In the genomic region with DNA sequence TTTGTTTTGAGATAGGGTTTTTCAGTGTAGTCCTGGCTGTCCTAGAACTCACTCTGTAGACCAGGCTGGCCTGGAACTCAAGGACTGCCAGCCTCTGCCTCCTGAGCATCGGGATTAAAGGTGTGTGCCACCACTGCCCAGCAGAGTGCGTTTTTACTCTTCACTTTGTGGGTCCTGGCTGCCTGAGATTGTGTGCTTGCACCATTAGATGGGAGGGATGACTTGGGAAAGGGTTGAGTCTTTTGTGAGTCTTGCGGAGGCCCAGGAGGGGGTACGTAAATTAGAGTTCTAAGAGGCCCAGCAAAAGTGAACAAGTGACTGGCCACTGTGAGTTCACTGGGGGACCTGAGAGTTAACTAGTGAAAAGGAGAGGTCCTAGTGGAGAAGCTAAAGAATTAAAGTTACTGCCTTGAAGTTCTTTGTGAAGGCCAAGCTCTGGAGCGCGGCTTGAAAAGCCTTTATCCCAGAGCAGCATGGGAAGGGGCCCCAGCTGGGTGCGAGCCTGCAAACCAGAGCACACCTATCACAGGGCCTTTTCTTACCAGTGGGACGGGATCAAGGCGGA, we compare ENCODE assay signal across 8 mouse cellular contexts. TPM values are rescaled to one million over a fixed set of nuclear protein-coding genes. Genes with fewer than 3 reads are reported as not detected.
DNase-seq lines count a peak whose midpoint lies in the region; ATAC-seq and TF ChIP-seq lines count a peak whose summit lies in the region.

No protein-coding gene starts in this region.

- peak; percentile 5 for TF ChIP-seq POLR2A in kidney, adult 2 months (IDR thresholded peaks at IDR 0.05; ENCODE audit: low read depth, low read length)
- peak; percentile 26 to 61; a peak in 2 of 4 replicates for TF ChIP-seq POLR2A in MEL (IDR thresholded peaks at IDR 0.05; ENCODE audit: control insufficient read depth in 1 of 2, insufficient read depth in 1 of 2, low read depth in 1 of 2, low read length in 2 of 2, poor library complexity in 1 of 2)

- H3K9me3 ChIP-seq in MEL (replicated peaks; ENCODE audit: insufficient read depth, low read length): no peaks in the 10 kb centered on the region
- no peaks in the 10 kb centered on the region for H3K9me3 ChIP-seq in forebrain, embryonic 14.5 days (replicated peaks; ENCODE audit: control insufficient read depth, low read length)
- no peaks in the 10 kb centered on the region for H3K9me3 ChIP-seq in liver, embryonic 15.5 days (replicated peaks)

- TF ChIP-seq EP300 in MEL (IDR thresholded peaks at IDR 0.05; ENCODE audit: low read depth in 1 of 2, low read length in 2 of 2): peak in 1 of 2 experiments; percentile 60; a peak in 3 of 4 replicates

- no peak for TF ChIP-seq CTCF in kidney, adult 2 months (conservative IDR thresholded peaks at IDR 0.05; ENCODE audit: insufficient read depth, insufficient read length, low read depth, low read length)
- TF ChIP-seq CTCF in MEL (IDR thresholded peaks at IDR 0.05 in 2 of 3, conservative IDR thresholded peaks at IDR 0.05 in 1 of 3; ENCODE audit: control insufficient read depth in 1 of 3, insufficient read depth in 1 of 3, low read depth in 2 of 3, low read length in 3 of 3, poor library complexity in 1 of 3, severe bottlenecking in 1 of 3): no peak; a peak in 1 of 6 replicates

- peak overlapping the region; percentile 62 for H3K4me2 ChIP-seq in forebrain, embryonic 14.5 days (ENCODE audit: low read length)
- H3K4me2 ChIP-seq in liver, embryonic 15.5 days: peak overlapping the region; percentile 95

- no peaks in the 10 kb centered on the region for H3K27me3 ChIP-seq in kidney, adult 2 months (replicated peaks; ENCODE audit: control insufficient read depth, insufficient read depth, low read length)
- H3K27me3 ChIP-seq in MEL (ENCODE audit: control insufficient read depth in 1 of 2, insufficient read depth in 2 of 2, low read length in 2 of 2): no peaks in the 10 kb centered on the region
- no peaks in the 10 kb centered on the region for H3K27me3 ChIP-seq in forebrain, embryonic 14.5 days (replicated peaks; ENCODE audit: control insufficient read depth, insufficient read depth, low read length)
- no peaks in the 10 kb centered on the region for H3K27me3 ChIP-seq in liver, embryonic 15.5 days

- peak overlapping the region; percentile 55 for H3K9ac ChIP-seq in MEL (ENCODE audit: control insufficient read depth, low read depth, low read length, poor library complexity, severe bottlenecking)
- H3K9ac ChIP-seq in forebrain, embryonic 14.5 days (ENCODE audit: low read length): peak overlapping the region; percentile 57
- H3K9ac ChIP-seq in liver, embryonic 15.5 days: peak overlapping the region; percentile 69; the same call in 1 of the 2 replicates

- H3K79me2 ChIP-seq in MEL (ENCODE audit: control insufficient read depth, insufficient read depth, low read length, poor library complexity): peaks cover 35% of the 10 kb centered on the region

- no peak for DNase-seq in kidney, adult 2 months
- DNase-seq in kidney, postnatal 36 days: no peak
- no peak for DNase-seq in MEL (ENCODE audit: low read depth, low spot score)
- no peak for DNase-seq in forebrain, embryonic 14.5 days (ENCODE audit: low spot score)
- DNase-seq in right cerebral cortex, postnatal 36 days (ENCODE audit: low spot score in 2 of 2): no peak
- no peak for DNase-seq in left cerebral cortex, adult 9 months (ENCODE audit: low spot score in 2 of 2)
- no peak for DNase-seq in frontal cortex, postnatal 14 days (ENCODE audit: low spot score in 2 of 2)

- no peaks in the 10 kb centered on the region for H3K36me3 ChIP-seq in kidney, adult 2 months (ENCODE audit: control insufficient read depth, insufficient read depth, low read length)
- H3K36me3 ChIP-seq in MEL (ENCODE audit: control insufficient read depth in 1 of 2, insufficient read depth in 2 of 2, low read length in 2 of 2): peaks cover 12 to 20% of the 10 kb centered on the region in 2 experiments
- H3K36me3 ChIP-seq in forebrain, embryonic 14.5 days (ENCODE audit: control insufficient read depth, insufficient read depth, low read length): peaks cover 9% of the 10 kb centered on the region; the same call in 1 of the 2 replicates
- H3K36me3 ChIP-seq in liver, embryonic 15.5 days (replicated peaks): peaks cover 9% of the 10 kb centered on the region

- peak overlapping the region; percentile 63 for H3K27ac ChIP-seq in kidney, adult 2 months (ENCODE audit: insufficient read depth, low read depth, low read length)
- H3K27ac ChIP-seq in MEL (ENCODE audit: control insufficient read depth, low read depth, low read length): peak overlapping the region; percentile 34
- peak overlapping the region; percentile 98 for H3K27ac ChIP-seq in forebrain, embryonic 14.5 days (ENCODE audit: low read depth, low read length)
- peak overlapping the region; percentile 95 for H3K27ac ChIP-seq in liver, embryonic 15.5 days (replicated peaks)

- peaks cover 7% of the 10 kb centered on the region; the same call in 1 of the 2 replicates for H3K4me1 ChIP-seq in kidney, adult 2 months (ENCODE audit: control insufficient read depth, insufficient read depth, low read length)
- H3K4me1 ChIP-seq in MEL (ENCODE audit: control insufficient read depth in 1 of 2, insufficient read depth in 2 of 2, low read length in 2 of 2): peaks cover 15 to 18% of the 10 kb centered on the region in 2 experiments
- H3K4me1 ChIP-seq in forebrain, embryonic 14.5 days (ENCODE audit: control insufficient read depth, insufficient read depth, low read length): peaks cover 21% of the 10 kb centered on the region
- peaks cover 42% of the 10 kb centered on the region for H3K4me1 ChIP-seq in liver, embryonic 15.5 days (replicated peaks)

- no peak for TF ChIP-seq RAD21 in MEL (IDR thresholded peaks at IDR 0.05; ENCODE audit: low read depth, low read length)

- 14% methylated on average over 9 of the region's 9 CpGs for WGBS in kidney, adult 2 months
- 2% methylated on average over 9 of the region's 9 CpGs for WGBS in forebrain, embryonic 14.5 days
- 16% methylated on average over 9 of the region's 9 CpGs for WGBS in liver, embryonic 15.5 days (ENCODE audit: insufficient replicate concordance)

- ATAC-seq in forebrain, embryonic 14.5 days: peak; percentile 47
- peak; percentile 53 for ATAC-seq in liver, embryonic 15.5 days (ENCODE audit: insufficient read depth)

- H3K4me3 ChIP-seq in kidney, adult 2 months (ENCODE audit: insufficient read depth, low read depth, low read length): peak overlapping the region; percentile 81
- H3K4me3 ChIP-seq in MEL (ENCODE audit: control insufficient read depth in 1 of 2, insufficient read depth in 1 of 2, low read depth in 2 of 2, low read length in 2 of 2): peak overlapping the region; percentile 67 to 95
- peak overlapping the region; percentile 61 for H3K4me3 ChIP-seq in forebrain, embryonic 14.5 days (ENCODE audit: low read depth, low read length)
- peak overlapping the region; percentile 78 for H3K4me3 ChIP-seq in liver, embryonic 15.5 days (replicated peaks)

TF ChIP-seq in MEL, 35 proteins besides CTCF, POLR2A, EP300 and RAD21 (continues in another document):
- peak; percentile 55; the same call in 1 of the 2 replicates for TF ChIP-seq ZKSCAN1 (IDR thresholded peaks at IDR 0.05; ENCODE audit: low read depth, low read length)
- TF ChIP-seq BHLHE40 (IDR thresholded peaks at IDR 0.05; ENCODE audit: borderline replicate concordance, low read depth, low read length): no peak; the same call in 1 of the 2 replicates
- TF ChIP-seq MAFK (IDR thresholded peaks at IDR 0.05; ENCODE audit: borderline replicate concordance, low read depth, low read length): no peak; the same call in 1 of the 2 replicates
- TF ChIP-seq GABPA (IDR thresholded peaks at IDR 0.05; ENCODE audit: low read depth, low read length): peak; percentile 44; the same call in 1 of the 2 replicates
- TF ChIP-seq E2F4 (IDR thresholded peaks at IDR 0.05; ENCODE audit: borderline replicate concordance, low read depth, low read length): no peak

RNA-seq across cellular contexts. Expression of gene Carm1, which starts 1.3 kb away (rescaled TPM):
- polyA plus RNA-seq in kidney, adult 2 months (2012; rRNA removed): 47.7 and 54.6 TPM in 2 replicates
- total RNA-seq in MEL (2012; rRNA removed): 121 and 131 TPM in 2 replicates
- 100 to 1,000 TPM; 121 to 423 TPM for polyA plus RNA-seq in MEL (2012; ENCODE audit: insufficient read depth in 1 of 2, insufficient read length in 2 of 2, low read depth in 1 of 2, low replicate concordance in 2 of 2, missing spikeins in 1 of 2)
- polyA plus RNA-seq in forebrain, embryonic 14.5 days (2014; fragmentation: Nextera tagmentation; extraction: Ambion mirVana): 22.8 and 26.7 TPM in 2 replicates
- 18.2 and 23.1 TPM in 2 replicates for polyA plus RNA-seq in liver, embryonic 15.5 days (2015; fragmentation: Nextera tagmentation; extraction: Ambion mirVana)

RNA-seq across cellular contexts. Expression of gene AB124611, which starts 19.5 kb away (rescaled TPM):
- 1.2 and 2.6 TPM in 2 replicates for polyA plus RNA-seq in kidney, adult 2 months (2012; rRNA removed)
- 37.2 and 55.2 TPM in 2 replicates for total RNA-seq in MEL (2012; rRNA removed)
- 10 to 100 TPM in 1 of 2 experiments, not detected in 1; 58.7 TPM for polyA plus RNA-seq in MEL (2012; ENCODE audit: insufficient read depth in 1 of 2, insufficient read length in 2 of 2, low read depth in 1 of 2, low replicate concordance in 2 of 2, missing spikeins in 1 of 2)
- 0.74 and 1.9 TPM in 2 replicates for polyA plus RNA-seq in forebrain, embryonic 14.5 days (2014; fragmentation: Nextera tagmentation; extraction: Ambion mirVana)
- polyA plus RNA-seq in liver, embryonic 15.5 days (2015; fragmentation: Nextera tagmentation; extraction: Ambion mirVana): 9.5 and 10.5 TPM in 2 replicates

RNA-seq across cellular contexts. Expression of gene Tmed1, which starts 35.4 kb away (rescaled TPM):
- 47.7 and 50.5 TPM in 2 replicates for polyA plus RNA-seq in kidney, adult 2 months (2012; rRNA removed)
- total RNA-seq in MEL (2012; rRNA removed): 128 and 146 TPM in 2 replicates
- 10 to 100 TPM in 1 of 2 experiments, not detected in 1; 89.4 TPM for polyA plus RNA-seq in MEL (2012; ENCODE audit: insufficient read depth in 1 of 2, insufficient read length in 2 of 2, low read depth in 1 of 2, low replicate concordance in 2 of 2, missing spikeins in 1 of 2)
- 56.9 and 58.3 TPM in 2 replicates for polyA plus RNA-seq in forebrain, embryonic 14.5 days (2014; fragmentation: Nextera tagmentation; extraction: Ambion mirVana)
- 31.5 and 33.6 TPM in 2 replicates for polyA plus RNA-seq in liver, embryonic 15.5 days (2015; fragmentation: Nextera tagmentation; extraction: Ambion mirVana)

RNA-seq across cellular contexts. Expression of gene Timm29, which starts 47.1 kb away (rescaled TPM):
- polyA plus RNA-seq in kidney, adult 2 months (2012; rRNA removed): 33.6 and 34.0 TPM in 2 replicates
- total RNA-seq in MEL (2012; rRNA removed): 74.1 and 87.9 TPM in 2 replicates
- polyA plus RNA-seq in MEL (2012; ENCODE audit: insufficient read depth in 1 of 2, insufficient read length in 2 of 2, low read depth in 1 of 2, low replicate concordance in 2 of 2, missing spikeins in 1 of 2): 100 to 1,000 TPM in 1 of 2 experiments, 10 to 100 TPM in 1; 45.8 to 163 TPM
- polyA plus RNA-seq in forebrain, embryonic 14.5 days (2014; fragmentation: Nextera tagmentation; extraction: Ambion mirVana): 67.3 and 68.4 TPM in 2 replicates
- 18.4 and 18.9 TPM in 2 replicates for polyA plus RNA-seq in liver, embryonic 15.5 days (2015; fragmentation: Nextera tagmentation; extraction: Ambion mirVana)

RNA-seq across cellular contexts. Expression of gene Yipf2, which starts 47.2 kb away (rescaled TPM):
- polyA plus RNA-seq in kidney, adult 2 months (2012; rRNA removed): 39.9 and 44.9 TPM in 2 replicates
- 22.8 and 24.0 TPM in 2 replicates for total RNA-seq in MEL (2012; rRNA removed)
- polyA plus RNA-seq in MEL (2012; ENCODE audit: insufficient read depth in 1 of 2, insufficient read length in 2 of 2, low read depth in 1 of 2, low replicate concordance in 2 of 2, missing spikeins in 1 of 2): 10 to 100 TPM in 1 of 2 experiments, not detected in 1; 84.9 TPM
- polyA plus RNA-seq in forebrain, embryonic 14.5 days (2014; fragmentation: Nextera tagmentation; extraction: Ambion mirVana): 16.9 and 18.2 TPM in 2 replicates
- polyA plus RNA-seq in liver, embryonic 15.5 days (2015; fragmentation: Nextera tagmentation; extraction: Ambion mirVana): 10.9 and 12.7 TPM in 2 replicates

Comparison
In these comparisons a context has a peak if more than half of its experiments do, and no peak if none do; other contexts are left out.
1. H3K27ac ChIP-seq: peak in every context shown above with its lines; median percentile 98 in forebrain, embryonic 14.5 days; 95 in liver, embryonic 15.5 days; 63 in kidney, adult 2 months; 34 in MEL.